Comparison of ENCODE assay signal across 15 mouse cellular contexts in the genomic region with DNA sequence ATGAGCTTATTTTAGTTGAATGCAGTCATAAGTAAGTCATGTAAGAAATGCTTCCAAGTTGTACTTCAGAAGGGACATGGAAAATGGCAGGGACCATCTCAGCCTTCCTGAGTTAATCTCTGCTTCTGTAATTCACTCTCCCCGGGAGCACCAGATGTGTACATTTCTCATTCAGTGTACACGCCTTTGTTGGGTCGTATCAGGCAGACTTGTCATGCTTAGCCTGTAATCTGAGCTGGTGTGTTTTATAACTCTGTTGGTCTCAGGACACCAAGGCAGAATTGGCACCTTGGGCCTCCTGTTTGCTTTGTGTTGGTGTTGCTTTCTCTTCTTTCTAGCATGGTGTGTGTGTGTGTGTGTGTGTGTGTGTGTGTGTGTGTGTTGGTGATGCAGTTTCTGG. TPM values are rescaled to one million over a fixed set of nuclear protein-coding genes. Genes with fewer than 3 reads are reported as not detected.
DNase-seq lines count a peak whose midpoint lies in the region; ATAC-seq and TF ChIP-seq lines count a peak whose summit lies in the region.
"Had no signal": no experiment of that assay in that cellular context is flagged by ENCODE, and none has a peak within 500 bp of the region (broad histone marks: within the 10 kb centered on the region; RNA-seq: fewer than 3 reads in every experiment).

No protein-coding gene starts in this region.

- WGBS in forebrain, postnatal 0 days, result 30% methylated on average over 3 of the region's 3 CpGs
- 70% methylated on average over 3 of the region's 3 CpGs for WGBS in forebrain, embryonic 10.5 days
- 10% methylated on average over 3 of the region's 3 CpGs for WGBS in kidney, embryonic 14.5 days
- 16% methylated on average over 3 of the region's 3 CpGs for WGBS in intestine, postnatal 0 days

- ATAC-seq in forebrain, postnatal 0 days, result no peak
- ATAC-seq in kidney, embryonic 14.5 days (ENCODE audit: low FRiP score, low TSS enrichment), result no peak
- ATAC-seq in intestine, postnatal 0 days, result no peak; the same call in 1 of the 2 replicates
- ATAC-seq: inflammation-experienced regulatory T-cells, adult 6 months had no signal

- TF ChIP-seq CTCF in forebrain, postnatal 0 days (IDR thresholded peaks at IDR 0.05; ENCODE audit: low read depth), result no peak
- TF ChIP-seq CTCF in intestine, postnatal 0 days (IDR thresholded peaks at IDR 0.05; ENCODE audit: low read depth), result no peak

- peaks cover 3% of the 10 kb centered on the region for H3K4me1 ChIP-seq in forebrain, postnatal 0 days (ENCODE audit: insufficient read depth)
- peaks cover 35% of the 10 kb centered on the region for H3K4me1 ChIP-seq in forebrain, embryonic 10.5 days
- H3K4me1 ChIP-seq in kidney, embryonic 14.5 days (ENCODE audit: control insufficient read depth, insufficient read depth, low read length), result peaks cover 16% of the 10 kb centered on the region
- H3K4me1 ChIP-seq in intestine, postnatal 0 days (replicated peaks; ENCODE audit: control insufficient read depth, insufficient read depth, low read length), result no peaks in the 10 kb centered on the region

- no peak overlapping the region for H3K9ac ChIP-seq in forebrain, postnatal 0 days
- no peak overlapping the region for H3K9ac ChIP-seq in kidney, embryonic 14.5 days (ENCODE audit: low read depth, low read length)
- no peak overlapping the region for H3K9ac ChIP-seq in intestine, postnatal 0 days (ENCODE audit: low read depth, low read length)

- H3K4me2 ChIP-seq in forebrain, postnatal 0 days (ENCODE audit: low read depth), result 0 out of 2 replicates have a peak overlapping the region, but pooled peaks have one; percentile 8
- H3K4me2 ChIP-seq in kidney, embryonic 14.5 days (replicated peaks; ENCODE audit: low read depth, low read length), result peak overlapping the region; percentile 15; the same call in 1 of the 2 replicates
- H3K4me2 ChIP-seq in intestine, postnatal 0 days (replicated peaks; ENCODE audit: low read depth), result 0 out of 2 replicates have a peak overlapping the region, but pooled peaks have one; percentile 0

- H3K36me3 ChIP-seq in forebrain, postnatal 0 days (ENCODE audit: insufficient read depth), result no peaks in the 10 kb centered on the region
- peaks cover 31% of the 10 kb centered on the region for H3K36me3 ChIP-seq in forebrain, embryonic 10.5 days (replicated peaks)
- H3K36me3 ChIP-seq in kidney, embryonic 14.5 days (ENCODE audit: control insufficient read depth, insufficient read depth, low read length), result no peaks in the 10 kb centered on the region
- no peaks in the 10 kb centered on the region for H3K36me3 ChIP-seq in intestine, postnatal 0 days (ENCODE audit: control insufficient read depth, insufficient read depth)
- H3K36me3 ChIP-seq: G1E had no signal

- no peaks in the 10 kb centered on the region for H3K9me3 ChIP-seq in forebrain, postnatal 0 days (ENCODE audit: low read length)
- H3K9me3 ChIP-seq in forebrain, embryonic 10.5 days, result peaks cover 5% of the 10 kb centered on the region; the same call in 1 of the 2 replicates
- H3K9me3 ChIP-seq in kidney, embryonic 14.5 days (ENCODE audit: control insufficient read depth, low read length), result no peaks in the 10 kb centered on the region
- H3K9me3 ChIP-seq in intestine, postnatal 0 days (ENCODE audit: control insufficient read depth), result no peaks in the 10 kb centered on the region
- H3K9me3 ChIP-seq: megakaryocyte, embryonic 14.5 days had no signal

- DNase-seq in forebrain, postnatal 0 days, result no peak
- DNase-seq in forebrain, embryonic 10.5 days (ENCODE audit: extremely low spot score, low spot score), result no peak
- DNase-seq in kidney, postnatal 36 days, result no peak
- peak; percentile 58 for DNase-seq in 3T3-L1 (ENCODE audit: low read depth, low spot score)
- DNase-seq in right cerebral cortex, postnatal 4 days, result no peak
- no peak for DNase-seq in frontal cortex, postnatal 36 days (ENCODE audit: low spot score in 2 of 2)
- DNase-seq: cerebellum, postnatal 25 days; gastrocnemius, postnatal 36 days; liver; retina, postnatal 1 day had no signal

- H3K27me3 ChIP-seq in forebrain, postnatal 0 days (ENCODE audit: insufficient read depth, low read length), result no peaks in the 10 kb centered on the region
- peaks cover 6% of the 10 kb centered on the region for H3K27me3 ChIP-seq in forebrain, embryonic 10.5 days (ENCODE audit: poor library complexity, severe bottlenecking)
- no peaks in the 10 kb centered on the region for H3K27me3 ChIP-seq in kidney, embryonic 14.5 days (ENCODE audit: control insufficient read depth, insufficient read depth, low read length)
- H3K27me3 ChIP-seq in intestine, postnatal 0 days (replicated peaks; ENCODE audit: control insufficient read depth, insufficient read depth, low read length), result no peaks in the 10 kb centered on the region

- no peak overlapping the region for H3K27ac ChIP-seq in forebrain, postnatal 0 days (ENCODE audit: low read depth, low read length)
- H3K27ac ChIP-seq in forebrain, embryonic 10.5 days, result no peak overlapping the region
- no peak overlapping the region; the same call in 1 of the 2 replicates for H3K27ac ChIP-seq in kidney, embryonic 14.5 days (ENCODE audit: low read depth, low read length)
- no peak overlapping the region for H3K27ac ChIP-seq in intestine, postnatal 0 days (ENCODE audit: low read depth, low read length)

- H3K4me3 ChIP-seq in forebrain, postnatal 0 days (ENCODE audit: low read depth, low read length), result no peak overlapping the region
- no peak overlapping the region for H3K4me3 ChIP-seq in forebrain, embryonic 10.5 days
- H3K4me3 ChIP-seq in kidney, embryonic 14.5 days (ENCODE audit: low read length), result no peak overlapping the region
- H3K4me3 ChIP-seq in intestine, postnatal 0 days (ENCODE audit: low read depth, low read length), result no peak overlapping the region
- H3K4me3 ChIP-seq: megakaryocyte, embryonic 14.5 days had no signal

RNA-seq across cellular contexts. Expression of a gene that starts 3.7 kb away (rescaled TPM):
- total RNA-seq in forebrain, postnatal 0 days (2014; rRNA removed), result 25.5 and 25.9 TPM in 2 replicates
- 19.2 and 21.3 TPM in 2 replicates for polyA plus RNA-seq in forebrain, postnatal 0 days (2015; fragmentation: Nextera tagmentation; extraction: Ambion mirVana)
- polyA plus RNA-seq in forebrain, embryonic 10.5 days (2016; fragmentation: Nextera tagmentation; extraction: Ambion mirVana), result 36.0 and 42.6 TPM in 2 replicates
- polyA plus RNA-seq in kidney, embryonic 14.5 days (2014; fragmentation: Nextera tagmentation; extraction: Ambion mirVana), result 20.2 and 26.6 TPM in 2 replicates
- 3.4 and 3.8 TPM in 2 replicates for polyA plus RNA-seq in intestine, postnatal 0 days (2015; fragmentation: Nextera tagmentation; extraction: Ambion mirVana)
- polyA plus RNA-seq: G1E had no signal
